ENCODE assay signal across 22 mouse cellular contexts in genomic region chr11:12589757-12590373, GRCm38 (mm10).
DNase-seq lines count a peak whose midpoint lies in the region; ATAC-seq lines count a peak whose summit lies in the region.
"Had no signal": no experiment of that assay in that cellular context is flagged by ENCODE, and none has a peak within 500 bp of the region (broad histone marks: within the 10 kb centered on the region; RNA-seq: fewer than 3 reads in every experiment).

No protein-coding gene starts in this region.

- no peaks in the 10 kb centered on the region for H3K27me3 ChIP-seq in embryonic facial prominence, embryonic 14.5 days (replicated peaks; ENCODE audit: control insufficient read depth, insufficient read depth, low read length)
- H3K27me3 ChIP-seq in embryonic facial prominence, embryonic 10.5 days (replicated peaks; ENCODE audit: low read depth, poor library complexity, severe bottlenecking), result no peaks in the 10 kb centered on the region
- no peaks in the 10 kb centered on the region for H3K27me3 ChIP-seq in limb, embryonic 11.5 days (ENCODE audit: control insufficient read depth, insufficient read depth, low read length)
- H3K27me3 ChIP-seq in limb, embryonic 10.5 days (ENCODE audit: low read depth, poor library complexity, severe bottlenecking), result no peaks in the 10 kb centered on the region
- H3K27me3 ChIP-seq in forebrain, embryonic 16.5 days (replicated peaks; ENCODE audit: control insufficient read depth, insufficient read depth, low read length), result no peaks in the 10 kb centered on the region
- H3K27me3 ChIP-seq in limb, embryonic 13.5 days, result no peaks in the 10 kb centered on the region
- H3K27me3 ChIP-seq: embryonic facial prominence, embryonic 12.5 days; hindbrain, embryonic 12.5 days had no signal

- H3K4me2 ChIP-seq in embryonic facial prominence, embryonic 14.5 days (ENCODE audit: low read depth, low read length), result no peak overlapping the region
- H3K4me2 ChIP-seq in limb, embryonic 11.5 days (ENCODE audit: low read depth, severe bottlenecking), result no peak overlapping the region
- peak overlapping the region; percentile 21; the same call in 1 of the 2 replicates for H3K4me2 ChIP-seq in forebrain, embryonic 16.5 days (ENCODE audit: low read length)
- H3K4me2 ChIP-seq in limb, embryonic 13.5 days (replicated peaks), result no peak overlapping the region
- H3K4me2 ChIP-seq: embryonic facial prominence, embryonic 12.5 days; hindbrain, embryonic 12.5 days had no signal

- ATAC-seq in embryonic facial prominence, embryonic 14.5 days (ENCODE audit: low read depth), result no peak
- 0 out of 2 replicates have a peak, but pooled peaks have one; percentile 39 for ATAC-seq in limb, embryonic 11.5 days (ENCODE audit: insufficient number of reproducible peaks, low FRiP score, low TSS enrichment, low read depth)
- peak; percentile 94 for ATAC-seq in forebrain, embryonic 16.5 days
- peak; percentile 40; the same call in 1 of the 2 replicates for ATAC-seq in limb, embryonic 13.5 days (ENCODE audit: low FRiP score, low read depth)
- ATAC-seq: CD4-positive, CD25-positive, alpha-beta regulatory T cell, adult 4 months; hindbrain, embryonic 16.5 days had no signal

- no peak overlapping the region for H3K27ac ChIP-seq in embryonic facial prominence, embryonic 14.5 days (replicated peaks; ENCODE audit: low read depth, low read length)
- no peak overlapping the region for H3K27ac ChIP-seq in embryonic facial prominence, embryonic 10.5 days (replicated peaks)
- no peak overlapping the region for H3K27ac ChIP-seq in limb, embryonic 11.5 days (replicated peaks; ENCODE audit: low read depth, low read length)
- no peak overlapping the region for H3K27ac ChIP-seq in limb, embryonic 10.5 days
- H3K27ac ChIP-seq in forebrain, embryonic 16.5 days (ENCODE audit: low read length), result peak overlapping the region; percentile 67
- no peak overlapping the region for H3K27ac ChIP-seq in limb, embryonic 13.5 days
- H3K27ac ChIP-seq: embryonic facial prominence, embryonic 12.5 days; heart, embryonic 10.5 days; hindbrain, embryonic 12.5 days had no signal

- H3K9me3 ChIP-seq in embryonic facial prominence, embryonic 14.5 days (ENCODE audit: control insufficient read depth, low read length), result 0 out of 2 replicates have a peak, but pooled peaks cover 3% of the 10 kb centered on the region
- H3K9me3 ChIP-seq in embryonic facial prominence, embryonic 10.5 days, result no peaks in the 10 kb centered on the region
- no peaks in the 10 kb centered on the region for H3K9me3 ChIP-seq in limb, embryonic 11.5 days (ENCODE audit: control insufficient read depth, low read length)
- H3K9me3 ChIP-seq in limb, embryonic 10.5 days (replicated peaks), result no peaks in the 10 kb centered on the region
- peaks cover 2% of the 10 kb centered on the region; the same call in 1 of the 2 replicates for H3K9me3 ChIP-seq in forebrain, embryonic 16.5 days (ENCODE audit: control insufficient read depth, low read length)
- H3K9me3 ChIP-seq in limb, embryonic 13.5 days, result no peaks in the 10 kb centered on the region
- H3K9me3 ChIP-seq: embryonic facial prominence, embryonic 12.5 days; G1E; heart, embryonic 10.5 days; hindbrain, embryonic 12.5 days had no signal

- DNase-seq in embryonic facial prominence, embryonic 14.5 days (ENCODE audit: low spot score), result peak; percentile 80
- DNase-seq in embryonic facial prominence, embryonic 10.5 days (ENCODE audit: low spot score), result no peak
- no peak for DNase-seq in limb, embryonic 11.5 days (ENCODE audit: low spot score)
- DNase-seq in limb, embryonic 10.5 days (ENCODE audit: low spot score), result no peak
- no peak for DNase-seq in layer of hippocampus, adult 18-20 months (ENCODE audit: low spot score in 2 of 2)
- DNase-seq in adrenal gland, postnatal 14 days, result no peak
- DNase-seq: adrenal gland, postnatal 10 days; B cell, adult 2 months; cerebellum, adult 18-20 months; cerebellum, postnatal 10 days; gastrocnemius, postnatal 14 days; heart, postnatal 10 days; heart, postnatal 4 days; kidney, adult 11 months had no signal

- H3K9ac ChIP-seq in embryonic facial prominence, embryonic 14.5 days (ENCODE audit: low read depth, low read length), result no peak overlapping the region
- H3K9ac ChIP-seq in limb, embryonic 11.5 days (ENCODE audit: low read length), result no peak overlapping the region
- H3K9ac ChIP-seq in forebrain, embryonic 16.5 days (replicated peaks; ENCODE audit: low read depth, low read length), result no peak overlapping the region
- H3K9ac ChIP-seq in limb, embryonic 13.5 days, result no peak overlapping the region
- H3K9ac ChIP-seq: embryonic facial prominence, embryonic 12.5 days; hindbrain, embryonic 12.5 days had no signal

- H3K4me3 ChIP-seq in embryonic facial prominence, embryonic 14.5 days (ENCODE audit: low read depth, low read length), result no peak overlapping the region
- H3K4me3 ChIP-seq in embryonic facial prominence, embryonic 10.5 days, result no peak overlapping the region
- no peak overlapping the region for H3K4me3 ChIP-seq in limb, embryonic 11.5 days (ENCODE audit: low read depth, low read length)
- no peak overlapping the region for H3K4me3 ChIP-seq in limb, embryonic 10.5 days
- no peak overlapping the region for H3K4me3 ChIP-seq in forebrain, embryonic 16.5 days (replicated peaks; ENCODE audit: low read length)
- no peak overlapping the region for H3K4me3 ChIP-seq in limb, embryonic 13.5 days
- H3K4me3 ChIP-seq: embryonic facial prominence, embryonic 12.5 days; heart, embryonic 10.5 days; hindbrain, embryonic 12.5 days had no signal

- WGBS in embryonic facial prominence, embryonic 14.5 days, result 57% methylated on average over 7 of the region's 7 CpGs
- WGBS in embryonic facial prominence, embryonic 10.5 days, result 82% methylated on average over 7 of the region's 7 CpGs
- 68% methylated on average over 7 of the region's 7 CpGs for WGBS in limb, embryonic 11.5 days
- 83% methylated on average over 7 of the region's 7 CpGs for WGBS in limb, embryonic 10.5 days
- 12% methylated on average over 7 of the region's 7 CpGs for WGBS in forebrain, embryonic 16.5 days
- WGBS in limb, embryonic 13.5 days, result 53% methylated on average over 7 of the region's 7 CpGs

- no peaks in the 10 kb centered on the region for H3K4me1 ChIP-seq in embryonic facial prominence, embryonic 14.5 days (ENCODE audit: control insufficient read depth, insufficient read depth, low read length)
- no peaks in the 10 kb centered on the region for H3K4me1 ChIP-seq in embryonic facial prominence, embryonic 10.5 days
- no peaks in the 10 kb centered on the region for H3K4me1 ChIP-seq in limb, embryonic 11.5 days (ENCODE audit: control insufficient read depth, insufficient read depth, low read length)
- H3K4me1 ChIP-seq in limb, embryonic 10.5 days, result no peaks in the 10 kb centered on the region
- H3K4me1 ChIP-seq in forebrain, embryonic 16.5 days (replicated peaks; ENCODE audit: control insufficient read depth, insufficient read depth, low read length), result peaks cover 7% of the 10 kb centered on the region
- no peaks in the 10 kb centered on the region for H3K4me1 ChIP-seq in limb, embryonic 13.5 days
- H3K4me1 ChIP-seq: embryonic facial prominence, embryonic 12.5 days; heart, embryonic 10.5 days; hindbrain, embryonic 12.5 days had no signal

- no peaks in the 10 kb centered on the region for H3K36me3 ChIP-seq in embryonic facial prominence, embryonic 14.5 days (ENCODE audit: control insufficient read depth, insufficient read depth, low read length)
- H3K36me3 ChIP-seq in embryonic facial prominence, embryonic 10.5 days (replicated peaks), result no peaks in the 10 kb centered on the region
- H3K36me3 ChIP-seq in limb, embryonic 11.5 days (ENCODE audit: control insufficient read depth, insufficient read depth, low read length), result no peaks in the 10 kb centered on the region
- no peaks in the 10 kb centered on the region for H3K36me3 ChIP-seq in limb, embryonic 10.5 days
- no peaks in the 10 kb centered on the region for H3K36me3 ChIP-seq in forebrain, embryonic 16.5 days (ENCODE audit: control insufficient read depth, insufficient read depth)
- no peaks in the 10 kb centered on the region for H3K36me3 ChIP-seq in limb, embryonic 13.5 days
- H3K36me3 ChIP-seq: embryonic facial prominence, embryonic 12.5 days; G1E; heart, embryonic 10.5 days; hindbrain, embryonic 12.5 days had no signal
